Mouse (Mus musculus): ENCODE data around the gene Arid1b. TPM values are rescaled to one million over a fixed set of nuclear protein-coding genes. Genes with fewer than 3 reads are reported as not detected.

The Arid1b gene
- polyA plus RNA-seq, 1 experiment from 2014 or later, result 7.2 TPM

- Histone ChIP-seq H3K27me3 (replicated peaks; ENCODE audit: insufficient read depth, low read length) (no peaks in the 10 kb centered on the region), H3K9ac (replicated peaks; ENCODE audit: low read depth) (no peak overlapping the region), H3K36me3 (ENCODE audit: insufficient read depth, low read length) (no peaks in the 10 kb centered on the region), H3K4me3 (ENCODE audit: low read depth, low read length) (no peak overlapping the region), H3K9me3 (ENCODE audit: low read length) (no peaks in the 10 kb centered on the region), H3K4me1 (ENCODE audit: insufficient read depth, low read depth, low read length) (no peaks in the 10 kb centered on the region), H3K27ac (ENCODE audit: low read length) (no peak overlapping the region), H3K4me2 (replicated peaks; ENCODE audit: low read depth, low read length) (no peak overlapping the region)
- TF ChIP-seq EP300 (IDR thresholded peaks at IDR 0.05) (no peak), CTCF (IDR thresholded peaks at IDR 0.05) (no peak)
- 64% methylated on average over 7 of the region's 7 CpGs for WGBS
- DNase-seq (ENCODE audit: low spot score) (no peak), ATAC-seq (no peak)
These were observed 377.4 kb downstream of the Arid1b start for GRCm38 (mm10) chr17:5371521-5371920.

DNA sequence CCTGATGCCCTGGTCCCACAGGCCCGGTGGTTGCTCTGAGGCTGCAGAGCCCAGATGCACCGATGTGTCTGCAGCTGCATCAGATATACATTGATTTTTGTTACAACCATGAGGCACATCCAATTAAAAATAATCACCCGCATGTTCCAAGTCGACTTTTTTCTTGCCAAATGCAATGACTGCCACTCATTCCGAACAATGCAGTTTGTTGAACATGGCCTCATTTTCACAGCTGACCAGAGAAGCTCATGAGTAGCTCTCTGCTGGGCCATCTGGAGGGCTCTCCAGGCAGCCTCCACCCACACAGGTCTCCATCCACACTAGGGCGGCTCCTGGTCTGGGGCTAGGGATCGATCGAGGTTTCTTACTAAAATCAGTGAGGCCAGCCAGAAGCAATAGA lies 378.8 kb downstream of the Arid1b start:
- no peaks in the 10 kb centered on the region for H3K36me3 ChIP-seq (ENCODE audit: insufficient read depth, low read length)
- H3K4me3 ChIP-seq (ENCODE audit: low read depth, low read length), result no peak overlapping the region
- no peak for DNase-seq (ENCODE audit: low spot score)
- TF ChIP-seq CTCF (IDR thresholded peaks at IDR 0.05) (no peak), EP300 (IDR thresholded peaks at IDR 0.05) (no peak)
- no peaks in the 10 kb centered on the region for H3K9me3 ChIP-seq (ENCODE audit: low read length)
- no peak overlapping the region for H3K4me2 ChIP-seq (replicated peaks; ENCODE audit: low read depth, low read length)
- no peak for ATAC-seq
- no peak overlapping the region for H3K9ac ChIP-seq (replicated peaks; ENCODE audit: low read depth)
- no peaks in the 10 kb centered on the region for H3K27me3 ChIP-seq (replicated peaks; ENCODE audit: insufficient read depth, low read length)
- H3K27ac ChIP-seq (ENCODE audit: low read length), result no peak overlapping the region
- H3K4me1 ChIP-seq (ENCODE audit: insufficient read depth, low read depth, low read length), result no peaks in the 10 kb centered on the region
- 74% methylated on average over 8 of the region's 8 CpGs for WGBS

DNA sequence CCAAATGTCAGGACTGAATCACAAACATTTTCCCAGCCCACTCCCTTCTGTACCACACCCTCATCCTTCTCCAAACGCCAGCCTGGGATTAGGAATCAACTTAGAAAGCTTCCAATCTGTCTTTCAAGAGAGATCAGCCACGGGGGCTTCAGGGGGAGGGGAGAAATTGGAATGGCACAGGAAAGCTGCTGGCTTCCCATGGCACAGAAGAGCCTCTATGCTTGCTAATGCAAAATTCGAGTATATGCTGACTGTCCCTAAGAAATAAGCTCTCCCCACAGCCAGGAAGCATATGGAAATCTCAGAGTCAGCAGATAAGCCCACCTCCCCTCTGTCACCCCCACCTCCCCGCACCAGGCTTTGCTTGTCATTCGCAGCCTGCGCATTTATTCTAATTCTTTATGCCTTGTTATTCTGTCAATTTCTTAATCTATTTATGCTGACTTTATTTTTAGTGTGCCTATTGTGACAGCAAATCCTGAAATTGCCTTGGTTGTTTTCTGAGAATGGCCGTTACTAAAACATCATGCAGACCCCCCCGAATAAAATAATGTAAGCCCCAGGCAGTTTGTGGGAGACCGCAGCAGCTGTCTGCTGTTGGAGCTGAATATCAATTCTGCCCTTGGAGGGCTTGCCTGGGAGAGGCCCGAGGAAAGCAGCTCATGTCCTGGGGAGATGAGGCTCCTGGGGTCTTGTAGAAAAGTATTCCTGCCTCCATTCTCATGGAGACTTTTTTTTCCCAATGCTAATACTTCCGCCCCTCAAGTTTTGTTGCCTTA lies 383.2 kb downstream of the Arid1b start:
- Histone ChIP-seq H3K9ac (replicated peaks; ENCODE audit: low read depth) (no peak overlapping the region), H3K4me1 (ENCODE audit: insufficient read depth, low read depth, low read length) (no peaks in the 10 kb centered on the region), H3K4me2 (replicated peaks; ENCODE audit: low read depth, low read length) (no peak overlapping the region), H3K4me3 (ENCODE audit: low read depth, low read length) (no peak overlapping the region), H3K27ac (ENCODE audit: low read length) (no peak overlapping the region), H3K27me3 (replicated peaks; ENCODE audit: insufficient read depth, low read length) (no peaks in the 10 kb centered on the region), H3K9me3 (ENCODE audit: low read length) (no peaks in the 10 kb centered on the region), H3K36me3 (ENCODE audit: insufficient read depth, low read length) (no peaks in the 10 kb centered on the region)
- DNase-seq (ENCODE audit: low spot score) (no peak), ATAC-seq (no peak)
- no peak for TF ChIP-seq EP300 (IDR thresholded peaks at IDR 0.05)
- no peak for TF ChIP-seq CTCF (IDR thresholded peaks at IDR 0.05)
- 30% methylated on average over 11 of the region's 11 CpGs for WGBS

GRCm38 (mm10) chr17:5377930-5378310 lies 383.8 kb downstream of the Arid1b start:
- no peak overlapping the region for H3K27ac ChIP-seq (ENCODE audit: low read length)
- DNase-seq (ENCODE audit: low spot score) (no peak), ATAC-seq (no peak)
- H3K27me3 ChIP-seq (replicated peaks; ENCODE audit: insufficient read depth, low read length), result no peaks in the 10 kb centered on the region
- H3K9me3 ChIP-seq (ENCODE audit: low read length), result no peaks in the 10 kb centered on the region
- H3K4me3 ChIP-seq (ENCODE audit: low read depth, low read length), result no peak overlapping the region
- no peaks in the 10 kb centered on the region for H3K4me1 ChIP-seq (ENCODE audit: insufficient read depth, low read depth, low read length)
- H3K4me2 ChIP-seq (replicated peaks; ENCODE audit: low read depth, low read length), result no peak overlapping the region
- no peaks in the 10 kb centered on the region for H3K36me3 ChIP-seq (ENCODE audit: insufficient read depth, low read length)
- H3K9ac ChIP-seq (replicated peaks; ENCODE audit: low read depth), result no peak overlapping the region
- WGBS, result 32% methylated on average over 7 of the region's 7 CpGs
- no peak for TF ChIP-seq CTCF (IDR thresholded peaks at IDR 0.05)
- no peak for TF ChIP-seq EP300 (IDR thresholded peaks at IDR 0.05)

DNA sequence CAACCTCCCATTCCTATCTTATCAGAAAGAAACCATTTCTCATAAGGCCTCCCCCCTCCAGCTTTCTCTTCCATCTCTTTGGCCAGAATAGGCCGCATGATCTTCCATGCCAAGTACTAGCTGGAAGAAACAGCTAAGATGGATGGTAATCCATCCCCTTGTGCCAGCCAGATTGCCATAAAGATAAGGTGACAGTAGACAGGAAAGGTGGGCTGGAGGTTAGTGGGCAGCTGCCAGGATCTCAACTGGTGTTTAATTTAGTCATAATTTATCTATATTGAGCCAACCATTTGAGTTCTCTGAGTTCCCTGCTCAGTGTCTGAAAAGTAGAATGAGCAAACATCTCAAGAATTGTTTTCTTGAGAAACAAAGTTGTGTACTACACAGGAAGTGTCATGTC lies 391.6 kb downstream of the Arid1b start:
- 73% methylated on average over 1 of the region's 1 CpGs for WGBS
- H3K4me3 ChIP-seq (ENCODE audit: low read depth, low read length), result no peak overlapping the region
- no peak overlapping the region for H3K27ac ChIP-seq (ENCODE audit: low read length)
- DNase-seq (ENCODE audit: low spot score) (no peak), ATAC-seq (no peak)
- H3K9ac ChIP-seq (replicated peaks; ENCODE audit: low read depth), result no peak overlapping the region
- TF ChIP-seq EP300 (IDR thresholded peaks at IDR 0.05) (no peak), CTCF (IDR thresholded peaks at IDR 0.05) (no peak)
- H3K27me3 ChIP-seq (replicated peaks; ENCODE audit: insufficient read depth, low read length), result no peaks in the 10 kb centered on the region
- H3K36me3 ChIP-seq (ENCODE audit: insufficient read depth, low read length), result no peaks in the 10 kb centered on the region
- no peaks in the 10 kb centered on the region for H3K4me1 ChIP-seq (ENCODE audit: insufficient read depth, low read depth, low read length)
- no peaks in the 10 kb centered on the region for H3K9me3 ChIP-seq (ENCODE audit: low read length)
- no peak overlapping the region for H3K4me2 ChIP-seq (replicated peaks; ENCODE audit: low read depth, low read length)

GRCm38 (mm10) chr17:5386885-5387545 lies 392.9 kb downstream of the Arid1b start:
- H3K27me3 ChIP-seq (replicated peaks; ENCODE audit: insufficient read depth, low read length), result no peaks in the 10 kb centered on the region
- no peak overlapping the region for H3K4me3 ChIP-seq (ENCODE audit: low read depth, low read length)
- WGBS, result 78% methylated on average over 12 of the region's 12 CpGs
- H3K9ac ChIP-seq (replicated peaks; ENCODE audit: low read depth), result no peak overlapping the region
- H3K4me2 ChIP-seq (replicated peaks; ENCODE audit: low read depth, low read length), result no peak overlapping the region
- no peaks in the 10 kb centered on the region for H3K9me3 ChIP-seq (ENCODE audit: low read length)
- no peak for ATAC-seq
- no peak overlapping the region for H3K27ac ChIP-seq (ENCODE audit: low read length)
- DNase-seq (ENCODE audit: low spot score), result no peak
- TF ChIP-seq CTCF (IDR thresholded peaks at IDR 0.05), result no peak
- TF ChIP-seq EP300 (IDR thresholded peaks at IDR 0.05), result no peak
- no peaks in the 10 kb centered on the region for H3K36me3 ChIP-seq (ENCODE audit: insufficient read depth, low read length)
- H3K4me1 ChIP-seq (ENCODE audit: insufficient read depth, low read depth, low read length), result no peaks in the 10 kb centered on the region

Measured in lung, postnatal 0 days (tissue).